Mouse (Mus musculus): ENCODE measurements at regions not wholly inside any gene's neighbourhood (a gene's known extent, or its start where the extent isn't known, plus 50 kb on each side); places are given as distances from the start of the nearest gene placed in this dataset.
A peak's percentile ranks its signal among the peaks of the same experiment; 100 is the strongest.

DNA sequence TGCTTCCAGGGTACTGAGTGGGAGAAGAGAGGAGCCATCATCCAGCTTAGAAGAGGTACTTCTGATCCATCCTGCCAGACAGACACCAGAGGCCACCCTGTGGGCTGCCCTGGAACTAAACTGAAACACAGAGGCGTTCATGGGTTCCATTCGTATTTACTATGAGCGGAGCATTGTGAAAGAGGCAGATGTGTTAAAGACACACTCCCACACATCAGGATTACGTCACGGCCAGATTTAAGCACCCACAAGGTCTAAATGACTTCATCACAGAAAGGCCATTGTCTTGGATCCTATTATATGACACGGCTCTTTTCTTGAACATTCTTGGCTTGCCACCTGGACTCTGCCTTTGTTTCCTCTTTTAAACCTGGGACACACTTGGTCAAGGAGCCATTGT is 141.0 kb upstream of the Arglu1 start:
- no peak for DNase-seq (ENCODE audit: low spot score)

DNA sequence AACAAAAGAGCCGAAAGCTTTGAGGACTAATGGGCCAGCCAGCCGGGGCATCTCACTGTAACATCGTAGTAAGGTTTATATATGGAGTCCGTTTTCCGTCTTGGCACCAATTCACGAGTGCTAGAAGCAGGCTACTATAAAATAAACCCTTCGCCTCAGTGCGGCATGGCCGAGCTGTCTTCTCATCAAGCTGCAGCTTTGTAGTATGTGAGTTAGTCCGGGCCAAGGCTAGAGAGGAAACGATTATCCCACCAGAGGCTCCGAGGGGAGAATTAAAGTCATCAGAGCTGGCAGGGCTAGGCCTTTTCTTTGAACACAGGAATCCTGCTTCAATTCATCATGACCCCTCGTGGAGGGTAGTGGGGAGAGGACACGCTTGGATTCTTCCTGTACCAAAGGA is 138.9 kb upstream of the Arglu1 start:
- no peak for DNase-seq (ENCODE audit: low spot score)

DNA sequence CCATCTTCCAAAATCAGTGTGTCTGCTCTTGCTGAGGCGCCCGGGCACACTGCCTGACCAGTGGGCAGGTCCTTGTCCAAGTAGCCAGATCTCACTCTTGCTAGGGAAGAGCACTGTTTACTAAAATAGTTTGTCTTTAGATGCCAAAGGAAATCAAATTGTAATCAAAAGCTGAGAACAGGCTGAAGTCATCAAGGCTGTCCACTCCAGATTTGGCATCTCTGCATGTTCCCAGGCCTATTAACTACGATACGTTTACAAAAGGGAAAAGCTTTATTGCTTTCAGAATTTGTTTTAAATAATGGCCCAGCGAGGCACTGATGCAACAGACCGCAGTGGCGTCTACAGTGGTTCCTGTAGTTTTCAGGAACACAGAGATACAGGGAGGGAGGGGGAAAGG is 137.2 kb upstream of the Arglu1 start:
- DNase-seq (ENCODE audit: low spot score): no peak

DNA sequence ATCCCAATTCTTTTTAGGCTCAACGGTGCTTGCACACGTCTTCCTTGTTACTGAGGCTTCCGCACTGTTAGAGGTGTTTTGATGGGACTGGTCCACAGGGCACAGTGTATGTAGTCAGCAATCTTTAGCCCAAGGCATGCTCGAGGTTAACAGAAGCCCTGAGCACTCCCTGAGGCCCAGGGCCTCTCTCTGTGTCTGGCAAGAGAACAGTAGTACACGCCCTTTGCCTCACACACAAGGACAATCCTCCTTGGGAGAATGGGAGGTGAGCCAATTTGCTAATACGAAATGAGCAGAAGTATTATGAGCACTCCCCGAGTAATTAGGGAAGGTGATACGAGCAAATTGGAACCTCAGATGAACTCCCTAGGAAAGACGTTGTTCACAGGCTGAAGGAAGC is 136.5 kb upstream of the Arglu1 start:
- peak; percentile 2 for DNase-seq (ENCODE audit: low spot score)

DNA sequence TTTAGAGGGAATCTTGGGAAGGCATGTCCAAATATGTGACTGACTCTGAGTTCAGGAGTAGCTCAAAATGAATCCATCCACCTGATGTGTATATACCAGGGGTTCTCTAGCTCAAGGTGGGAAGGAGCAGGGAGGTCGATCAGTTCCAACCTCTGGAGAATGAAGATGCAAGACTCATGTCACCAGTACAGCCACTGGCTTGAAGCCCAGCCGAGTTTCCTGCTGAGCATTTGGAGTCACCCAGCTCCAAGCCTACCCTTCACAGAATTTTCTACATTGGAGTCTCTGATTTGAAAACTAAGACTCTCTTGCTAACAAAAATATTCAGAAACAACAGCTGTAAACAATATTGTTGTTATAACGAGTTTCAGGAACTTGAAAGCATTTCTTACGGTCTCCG is 134.6 kb upstream of the Arglu1 start:
- no peak for DNase-seq (ENCODE audit: low spot score)

DNA sequence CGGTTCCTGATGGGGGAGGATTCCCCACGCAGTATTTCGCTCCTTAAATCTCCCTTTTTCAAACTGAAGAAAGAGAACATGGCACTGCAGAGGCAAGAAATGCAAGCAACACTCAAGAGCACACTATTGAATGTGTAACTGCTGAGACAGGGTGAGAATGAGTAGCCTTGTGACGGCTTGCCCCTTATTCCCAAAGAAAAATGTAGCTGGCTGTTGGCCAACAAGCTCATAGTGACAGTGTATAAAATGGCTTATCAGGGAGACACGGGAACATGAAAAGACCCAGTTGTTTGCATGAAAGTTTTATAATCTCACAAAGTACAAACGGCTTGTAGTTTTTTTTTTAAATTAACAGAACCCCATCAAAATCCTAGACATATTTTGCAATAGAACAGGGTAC is 130.8 kb upstream of the Arglu1 start:
- no peak for DNase-seq (ENCODE audit: low spot score)

DNA sequence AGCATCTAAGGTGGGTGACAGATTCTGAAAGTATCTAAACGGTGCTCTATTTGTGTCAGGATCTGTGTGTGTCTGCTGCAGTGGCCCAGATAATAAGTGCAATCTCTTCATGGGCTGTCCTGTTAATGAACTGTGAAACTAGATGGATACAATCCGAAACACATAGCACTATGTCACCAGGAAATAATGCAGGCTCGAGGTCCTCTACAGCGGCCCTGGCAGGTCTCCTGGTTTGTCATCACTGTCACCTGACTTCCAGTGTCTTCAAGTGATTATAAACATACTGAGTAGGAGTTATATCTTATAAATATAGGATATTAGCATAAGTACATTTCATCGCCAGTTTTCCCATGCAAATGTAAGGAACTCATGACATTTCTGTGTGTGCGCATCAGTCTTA is 130.3 kb upstream of the Arglu1 start:
- no peak for DNase-seq (ENCODE audit: low spot score)

DNA sequence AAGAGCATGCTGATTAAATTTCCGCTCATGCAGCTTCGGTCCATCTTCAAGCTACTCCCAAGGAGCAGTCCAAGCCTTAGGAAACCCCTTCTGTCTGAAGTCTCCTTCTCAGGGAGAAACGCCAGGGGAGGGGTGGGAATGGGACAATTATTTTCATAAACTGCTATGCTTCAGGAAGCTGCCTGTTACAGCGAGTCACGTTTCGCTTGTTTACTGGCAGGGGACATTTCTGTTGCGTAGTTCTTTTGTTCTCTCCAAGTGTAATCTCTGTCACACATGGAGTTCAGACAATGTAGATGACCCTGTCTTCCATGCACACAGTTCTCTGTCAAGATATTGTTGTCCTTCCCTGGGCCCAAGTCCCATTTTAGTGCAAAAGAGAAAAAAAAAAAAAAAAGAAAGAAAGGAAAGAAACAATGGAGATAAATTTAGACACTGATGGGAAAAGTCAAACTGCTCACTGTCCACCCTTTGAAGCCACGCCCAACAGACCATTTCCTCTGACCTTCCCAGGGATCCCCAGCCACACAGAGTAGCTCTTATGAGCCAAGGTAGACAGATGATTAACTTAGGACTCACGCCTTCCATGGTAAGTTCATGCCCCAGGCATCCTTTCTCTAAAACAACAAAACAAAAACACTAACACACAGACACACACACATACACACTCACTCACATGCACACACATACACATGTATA is 129.1 kb upstream of the Arglu1 start:
- no peak for DNase-seq (ENCODE audit: low spot score)

DNA sequence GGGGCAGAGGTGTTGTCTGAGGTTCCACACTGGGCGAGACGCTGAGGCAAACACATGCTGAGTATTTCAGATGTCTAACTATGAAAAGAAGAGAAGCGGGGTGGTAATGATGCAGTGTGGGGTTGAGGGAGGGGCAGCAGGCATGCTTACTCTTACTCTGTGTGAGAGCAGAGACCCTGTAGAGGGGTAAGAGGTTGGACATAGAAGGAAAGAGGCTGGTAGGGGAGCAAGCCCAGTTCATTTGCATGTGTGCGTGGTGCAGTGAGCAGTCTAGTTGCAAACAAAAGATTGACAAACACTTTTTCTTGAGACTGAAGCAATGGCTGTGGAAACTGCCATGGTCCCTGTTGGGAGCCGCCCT is 122.5 kb upstream of the Arglu1 start:
- no peak for DNase-seq (ENCODE audit: low spot score)

DNA sequence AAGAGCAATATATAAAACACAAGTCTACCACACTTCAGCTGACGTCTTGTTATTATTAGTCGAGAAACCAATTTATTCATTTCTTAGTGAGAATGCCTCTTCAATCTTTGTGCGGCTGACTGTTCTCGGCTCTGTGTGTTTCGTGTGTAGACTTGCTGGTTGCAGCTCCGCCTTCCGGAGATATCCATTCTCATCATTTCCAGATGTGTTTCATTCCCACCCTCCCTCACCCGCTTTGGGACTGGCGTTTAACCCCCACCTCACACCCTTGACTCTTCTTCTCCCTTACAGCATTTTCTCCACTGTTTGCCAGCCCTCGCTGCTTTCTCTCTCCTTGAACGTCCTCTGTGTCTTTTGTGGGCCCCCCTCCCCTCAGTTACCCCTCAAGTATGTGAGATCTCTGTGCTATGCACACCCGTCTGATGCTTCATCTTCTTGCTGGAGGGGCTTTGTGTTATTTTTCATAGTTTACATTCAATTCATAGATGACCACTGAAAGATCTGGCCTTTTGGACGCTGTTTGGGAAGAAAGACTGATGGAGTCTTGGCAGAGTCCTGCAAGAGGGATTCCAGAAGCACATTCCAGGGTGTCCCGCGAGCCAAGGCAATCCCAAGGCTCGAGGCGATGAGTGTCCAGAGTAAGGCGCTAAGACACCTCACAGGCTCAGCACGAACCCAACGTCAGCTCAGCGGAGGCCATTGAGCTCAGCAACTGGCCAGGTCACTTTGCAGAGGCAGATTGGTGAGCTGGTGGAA is 121.9 kb upstream of the Arglu1 start:
- no peak for DNase-seq (ENCODE audit: low spot score)

DNA sequence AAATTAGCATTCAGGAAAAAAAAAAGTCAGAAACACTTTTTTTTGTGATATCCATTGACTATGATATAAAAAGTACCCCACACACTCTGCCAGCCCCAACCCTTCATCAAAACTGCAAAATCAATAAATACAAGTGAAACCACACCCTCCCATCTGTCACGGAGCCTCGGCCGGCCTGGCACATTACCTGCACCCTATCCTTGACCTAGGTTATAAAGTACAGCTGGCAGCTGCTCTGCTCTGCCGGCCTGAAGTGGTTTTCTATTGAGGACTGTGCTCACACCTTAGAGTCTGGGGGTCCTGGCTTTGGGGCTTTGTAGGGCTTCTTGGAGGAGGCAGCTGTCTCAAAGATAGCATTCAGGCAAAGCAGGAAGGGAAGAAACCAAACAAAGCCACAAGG is 120.6 kb upstream of the Arglu1 start:
- DNase-seq (ENCODE audit: low spot score): no peak

DNA sequence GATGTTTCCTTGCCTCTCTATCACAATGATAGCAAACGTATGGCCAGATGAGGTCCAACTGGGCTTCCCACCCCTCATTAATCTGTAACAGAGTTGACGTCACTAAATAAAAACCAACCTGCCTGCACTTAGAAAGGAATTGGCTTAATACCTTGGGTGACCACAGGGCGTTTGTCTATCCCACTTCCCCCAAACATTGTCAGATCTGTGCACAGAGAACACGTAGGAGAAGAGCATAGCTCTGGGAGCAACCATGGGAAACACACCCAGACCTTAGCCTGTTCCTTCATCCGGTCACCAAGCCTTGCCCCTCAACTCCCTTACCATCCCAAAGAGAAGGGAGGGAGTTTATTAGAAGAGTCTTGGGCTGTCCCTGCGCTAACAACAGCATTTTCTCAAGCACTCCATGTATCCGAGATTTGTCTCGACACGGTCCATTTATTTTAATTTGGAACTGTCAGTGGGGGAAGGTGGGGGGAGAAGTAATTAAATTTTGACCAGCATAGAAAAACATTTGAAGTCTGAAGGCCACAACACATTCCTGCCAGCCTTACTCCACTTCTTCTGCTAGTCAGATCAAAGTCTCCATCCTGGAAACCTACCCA is 119.6 kb upstream of the Arglu1 start:
- DNase-seq (ENCODE audit: low spot score): no peak

DNA sequence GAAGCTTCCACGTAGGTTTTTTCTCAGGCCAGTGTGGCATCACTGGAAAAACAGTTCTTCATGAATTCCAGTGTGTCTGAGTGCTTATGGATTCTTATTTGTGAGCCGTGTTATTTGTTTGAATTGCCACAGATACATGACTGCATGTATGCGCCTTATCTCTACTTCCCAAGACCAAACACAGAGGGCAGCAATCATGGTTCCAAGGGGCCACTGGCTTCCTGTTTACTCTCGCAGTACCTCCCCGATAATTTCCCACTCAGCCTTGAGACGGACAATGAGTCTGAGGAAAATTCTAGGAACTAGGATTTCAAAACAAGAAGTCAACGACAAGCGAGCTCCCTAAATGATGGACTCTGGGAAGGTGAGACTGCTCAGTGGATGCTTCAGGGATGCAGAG is 119.0 kb upstream of the Arglu1 start:
- DNase-seq (ENCODE audit: low spot score): no peak

DNA sequence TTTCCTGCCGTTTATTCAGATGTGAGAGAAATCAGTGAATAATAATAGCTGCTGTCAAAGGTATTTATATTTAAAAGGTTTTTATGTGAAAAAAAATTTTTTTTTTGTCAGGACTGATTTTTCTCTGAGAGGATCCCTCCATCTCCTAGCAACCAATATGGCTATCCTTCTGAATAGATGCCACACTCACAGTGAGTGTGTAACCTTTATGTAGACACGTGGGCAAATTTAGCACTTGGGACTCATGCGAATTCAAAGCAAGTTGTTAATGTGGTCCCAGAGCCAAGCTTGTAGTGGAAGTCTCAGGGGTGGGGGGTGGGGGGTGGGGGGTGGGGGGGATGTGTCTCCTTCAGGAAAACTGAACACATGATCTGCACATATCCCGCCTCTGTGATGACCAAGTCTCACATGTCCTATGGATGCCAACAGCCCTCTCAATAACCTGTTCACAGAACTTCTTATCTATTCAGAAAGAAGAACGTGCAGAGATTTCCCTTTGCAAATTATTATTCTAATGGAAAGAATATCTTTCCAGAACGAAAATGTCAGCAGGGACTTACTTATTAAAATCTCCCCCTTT is 112.5 kb upstream of the Arglu1 start:
- DNase-seq (ENCODE audit: low spot score): no peak

DNA sequence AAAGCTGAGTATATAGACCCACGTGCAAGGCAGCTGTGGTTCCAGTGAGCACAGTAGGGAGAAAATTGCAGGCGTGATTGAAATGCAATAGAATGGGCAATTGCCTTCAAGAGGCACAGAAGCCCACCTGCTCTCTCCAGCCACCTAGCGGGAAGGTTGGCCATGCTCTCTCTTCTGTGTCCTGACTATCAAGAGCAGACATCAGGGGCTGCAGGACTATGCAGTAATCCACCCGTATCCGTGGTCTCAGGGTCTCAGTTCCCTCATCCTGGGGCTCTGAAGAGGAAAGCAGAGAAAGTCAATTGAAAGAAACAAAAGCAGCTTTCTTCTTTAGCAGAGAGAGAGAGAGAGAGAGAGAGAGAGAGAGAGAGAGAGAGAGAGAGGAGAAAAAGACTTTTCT is 112.0 kb upstream of the Arglu1 start:
- DNase-seq (ENCODE audit: low spot score): no peak

DNA sequence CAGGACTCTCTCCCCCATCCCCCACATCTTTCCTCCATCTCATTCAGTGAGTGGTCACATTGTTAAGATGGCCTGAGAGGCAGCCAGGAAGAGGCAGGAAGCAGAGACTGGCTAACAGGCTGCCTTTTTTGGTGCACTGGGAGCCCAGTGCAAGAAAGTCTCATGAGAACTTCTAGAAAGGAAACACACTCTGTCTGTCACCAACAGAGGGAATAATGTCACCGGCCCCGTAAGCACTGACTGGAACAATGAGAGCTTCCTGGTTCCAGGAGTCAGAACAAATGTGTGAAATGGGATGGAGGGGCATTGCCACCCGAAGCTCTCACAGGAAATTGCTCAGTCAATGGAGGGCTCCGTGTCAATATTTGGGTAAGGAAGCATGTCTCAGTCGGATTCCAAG is 111.3 kb upstream of the Arglu1 start:
- DNase-seq (ENCODE audit: low spot score): no peak

DNA sequence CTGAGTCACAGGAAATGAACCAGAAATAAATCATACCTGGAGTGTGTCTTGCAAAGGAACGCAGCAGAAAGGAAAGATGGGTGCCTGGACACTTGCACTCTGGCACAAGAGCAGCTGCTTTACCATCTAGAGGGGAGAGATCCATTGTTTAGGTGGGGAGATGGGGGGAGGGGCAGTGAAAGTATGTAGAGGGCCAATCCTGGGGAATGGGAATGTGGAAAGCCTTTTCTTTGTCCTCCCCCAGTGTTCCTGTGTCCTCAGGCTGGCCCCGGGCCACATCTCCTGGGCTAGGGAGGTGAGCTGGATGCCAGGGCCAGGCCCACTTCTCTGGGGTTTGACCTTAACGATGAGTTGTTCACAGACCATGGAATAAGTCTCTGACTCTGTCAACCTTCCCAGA is 107.2 kb upstream of the Arglu1 start:
- DNase-seq (ENCODE audit: low spot score): no peak

DNA sequence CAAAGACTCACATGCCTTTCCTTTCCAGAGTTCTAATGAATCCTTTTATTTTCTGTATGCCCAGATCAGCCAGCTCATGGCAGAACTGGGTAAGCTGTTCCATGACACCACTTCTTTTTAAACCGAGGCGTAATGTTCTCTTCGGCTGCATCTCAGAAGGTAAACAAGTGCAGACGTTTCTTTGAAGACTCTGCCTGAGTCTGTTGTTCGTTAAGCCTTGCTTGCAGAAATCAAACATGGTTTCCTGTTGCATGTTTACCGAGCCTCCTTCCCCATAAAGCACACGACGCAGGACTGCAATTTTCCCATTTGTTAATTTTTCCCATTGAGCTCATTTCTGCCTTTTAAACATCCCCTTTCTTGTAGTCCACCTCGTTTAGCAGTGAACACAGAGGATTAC is 106.6 kb upstream of the Arglu1 start:
- no peak for DNase-seq (ENCODE audit: low spot score)

DNA sequence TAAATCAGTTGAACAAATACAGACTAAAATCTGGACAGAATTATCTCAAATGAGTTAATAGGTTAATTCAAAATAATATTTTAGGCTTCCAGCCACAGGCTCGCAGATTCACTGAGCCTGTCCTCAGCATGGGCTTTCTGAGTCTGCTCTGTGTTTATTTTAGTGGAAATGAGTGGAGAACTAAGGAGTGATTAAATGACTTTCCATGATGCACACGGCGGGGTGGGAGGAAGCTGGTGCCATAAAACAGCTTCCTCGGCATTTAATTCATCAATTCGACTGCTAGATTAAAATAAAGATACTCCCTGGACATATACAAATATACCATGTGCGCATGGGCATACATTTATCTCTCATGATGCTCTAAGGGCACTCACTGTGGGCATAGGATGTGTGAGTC is 104.4 kb upstream of the Arglu1 start:
- no peak for DNase-seq (ENCODE audit: low spot score)

DNA sequence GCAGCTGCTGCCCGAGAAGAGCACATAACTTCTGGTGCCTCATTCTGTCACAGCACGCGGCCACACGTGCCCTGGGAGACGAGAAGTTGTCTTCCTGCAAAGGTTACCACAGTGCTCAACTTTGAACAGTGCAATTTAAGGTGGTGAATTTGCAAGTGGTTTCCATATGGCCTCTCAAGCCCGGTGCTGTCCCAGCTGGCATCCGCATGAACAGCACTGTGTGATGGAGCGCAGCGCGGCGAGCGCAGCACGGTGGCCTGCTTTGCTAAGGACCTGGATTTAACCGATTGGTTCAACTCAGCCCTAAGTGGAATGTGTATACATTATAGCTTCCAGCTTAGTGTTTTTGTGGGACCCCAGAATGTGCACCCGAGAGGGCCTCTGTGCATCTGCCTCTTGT is 89.6 kb upstream of the Arglu1 start:
- no peak for DNase-seq (ENCODE audit: low spot score)

DNA sequence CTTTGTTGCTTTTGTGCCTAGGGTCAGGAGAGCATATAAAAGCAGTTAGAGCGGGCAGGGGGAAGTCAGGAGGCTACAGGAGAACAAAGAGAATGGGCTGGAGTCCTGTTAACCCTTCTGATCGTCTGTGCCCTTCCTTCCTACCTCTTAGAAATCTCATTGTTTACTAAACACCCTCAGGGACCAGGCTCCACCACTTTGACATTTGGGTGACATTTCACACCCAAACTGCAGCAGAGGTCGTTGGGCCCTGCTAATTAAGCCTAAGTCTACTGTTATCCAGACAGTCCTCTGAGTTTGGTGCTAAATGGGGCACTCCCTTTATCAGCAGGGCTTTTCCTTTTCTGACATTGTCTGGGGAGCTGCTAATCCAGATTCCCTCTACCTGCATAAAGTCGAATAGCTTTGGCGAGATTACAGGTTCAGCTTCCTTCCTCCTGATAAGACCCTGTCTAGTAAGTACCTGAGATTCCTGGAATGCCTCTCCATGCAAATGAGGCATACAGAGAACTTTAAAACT is 84.2 kb upstream of the Arglu1 start:
- DNase-seq (ENCODE audit: low spot score): no peak

DNA sequence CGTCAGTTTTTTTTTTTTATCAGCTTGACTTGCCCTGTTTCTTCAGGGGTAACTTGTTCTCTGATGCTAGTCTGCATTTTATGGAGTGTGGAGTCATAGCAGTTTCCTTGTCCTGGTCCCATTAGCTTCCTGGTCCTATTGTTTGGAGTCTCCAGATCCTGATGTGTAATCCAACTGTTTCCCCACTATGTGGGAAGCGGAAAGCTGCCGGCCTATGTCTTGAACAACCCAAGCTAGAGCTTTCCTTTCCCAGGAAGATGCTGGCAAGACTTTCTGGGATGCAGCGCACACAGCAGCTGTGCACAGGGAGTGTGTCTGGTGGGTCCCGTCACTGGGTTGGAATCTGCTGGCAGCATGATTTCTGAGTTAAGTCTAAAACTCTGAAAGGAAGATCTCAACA is 82.1 kb upstream of the Arglu1 start:
- no peak for DNase-seq (ENCODE audit: low spot score)

DNA sequence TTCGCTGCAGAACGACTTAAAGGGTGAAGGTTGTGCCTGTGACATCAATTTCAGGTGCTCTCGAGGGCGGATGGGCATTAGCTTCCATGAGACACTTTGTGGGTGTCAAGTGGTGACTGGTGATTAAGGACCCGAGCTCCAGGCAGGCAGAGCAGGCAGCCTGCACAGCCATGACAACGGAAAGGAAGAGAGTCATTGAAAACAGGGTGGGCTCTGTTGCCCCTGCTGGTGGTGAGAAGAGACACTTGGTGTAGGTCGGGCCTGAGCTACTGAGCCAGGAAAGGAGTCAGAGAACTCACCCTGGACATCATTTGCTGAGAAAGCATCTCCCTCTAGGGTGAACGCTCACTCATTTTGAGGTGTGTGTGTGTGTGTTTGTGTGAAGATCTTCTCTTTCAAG is 80.1 kb upstream of the Arglu1 start:
- no peak for DNase-seq (ENCODE audit: low spot score)

Measured in ovary, adult 18-20 months (tissue).